Mouse (Mus musculus): ENCODE results near the gene Nprl2. TPM values are rescaled to one million over a fixed set of nuclear protein-coding genes. Genes with fewer than 3 reads are reported as not detected.

The Nprl2 gene
- polyA plus RNA-seq, 1 experiment from 2014 or later: 77.9 TPM

Other genes starting within 250 kb of the Nprl2 start
- 12.6 and 15.5 TPM in 2 replicates for gene Cish, start 246.2 kb upstream of the Nprl2 start, polyA plus RNA-seq (2015; fragmentation: Nextera tagmentation; extraction: Ambion mirVana)
- gene Hemk1, start 203.9 kb upstream of the Nprl2 start, polyA plus RNA-seq (2015; fragmentation: Nextera tagmentation; extraction: Ambion mirVana): 16.3 and 18.2 TPM in 2 replicates
- 7.8 and 9.1 TPM in 2 replicates for gene 6430571L13Rik, start 201.6 kb upstream of the Nprl2 start, polyA plus RNA-seq (2015; fragmentation: Nextera tagmentation; extraction: Ambion mirVana)
- 7.6 and 9.8 TPM in 2 replicates for gene Cacna2d2, start 142.6 kb upstream of the Nprl2 start, polyA plus RNA-seq (2015; fragmentation: Nextera tagmentation; extraction: Ambion mirVana)
- 45.7 and 46.1 TPM in 2 replicates for gene Tmem115, start 8.3 kb upstream of the Nprl2 start, polyA plus RNA-seq (2015; fragmentation: Nextera tagmentation; extraction: Ambion mirVana)
- gene Cyb561d2, start within 50 bp of the Nprl2 start, polyA plus RNA-seq (2015; fragmentation: Nextera tagmentation; extraction: Ambion mirVana): 46.9 and 53.9 TPM in 2 replicates
- 1.6 and 2.6 TPM in 2 replicates for gene Zmynd10, start 5.1 kb downstream of the Nprl2 start, polyA plus RNA-seq (2015; fragmentation: Nextera tagmentation; extraction: Ambion mirVana)
- 41.2 and 46.1 TPM in 2 replicates for gene Rassf1, start 9.3 kb downstream of the Nprl2 start, polyA plus RNA-seq (2015; fragmentation: Nextera tagmentation; extraction: Ambion mirVana)
- 112 and 125 TPM in 2 replicates for gene Tusc2, start 21.0 kb downstream of the Nprl2 start, polyA plus RNA-seq (2015; fragmentation: Nextera tagmentation; extraction: Ambion mirVana)
- 56.0 and 57.3 TPM in 2 replicates for gene Hyal2, start 25.7 kb downstream of the Nprl2 start, polyA plus RNA-seq (2015; fragmentation: Nextera tagmentation; extraction: Ambion mirVana)
- 8.5 and 11.0 TPM in 2 replicates for gene Hyal1, start 34.7 kb downstream of the Nprl2 start, polyA plus RNA-seq (2015; fragmentation: Nextera tagmentation; extraction: Ambion mirVana)
- 16.9 and 19.7 TPM in 2 replicates for gene Naa80, start 36.7 kb downstream of the Nprl2 start, polyA plus RNA-seq (2015; fragmentation: Nextera tagmentation; extraction: Ambion mirVana)
- 2.0 and 2.2 TPM in 2 replicates for gene Hyal3, start 38.6 kb downstream of the Nprl2 start, polyA plus RNA-seq (2015; fragmentation: Nextera tagmentation; extraction: Ambion mirVana)
- gene Ifrd2, start 45.4 kb downstream of the Nprl2 start, polyA plus RNA-seq (2015; fragmentation: Nextera tagmentation; extraction: Ambion mirVana): 14.4 and 25.2 TPM in 2 replicates
- 6.6 and 9.7 TPM in 2 replicates for gene Sema3b, start 67.0 kb downstream of the Nprl2 start, polyA plus RNA-seq (2015; fragmentation: Nextera tagmentation; extraction: Ambion mirVana)
- 262 and 325 TPM in 2 replicates for gene Gnai2, start 93.1 kb downstream of the Nprl2 start, polyA plus RNA-seq (2015; fragmentation: Nextera tagmentation; extraction: Ambion mirVana)
- gene Slc38a3, start 127.3 kb downstream of the Nprl2 start, polyA plus RNA-seq (2015; fragmentation: Nextera tagmentation; extraction: Ambion mirVana): 35.1 and 35.4 TPM in 2 replicates
- gene Gnat1, start 137.5 kb downstream of the Nprl2 start, polyA plus RNA-seq (2015; fragmentation: Nextera tagmentation; extraction: Ambion mirVana): 2.5 and 2.9 TPM in 2 replicates
- 10.2 and 12.5 TPM in 2 replicates for gene Sema3f, start 168.2 kb downstream of the Nprl2 start, polyA plus RNA-seq (2015; fragmentation: Nextera tagmentation; extraction: Ambion mirVana)
- gene Rbm5, start 228.8 kb downstream of the Nprl2 start, polyA plus RNA-seq (2015; fragmentation: Nextera tagmentation; extraction: Ambion mirVana): 229 and 230 TPM in 2 replicates

All from neural tube, embryonic 15.5 days (tissue).